38 mouse cellular contexts compared by ENCODE assay signal in the genomic region with DNA sequence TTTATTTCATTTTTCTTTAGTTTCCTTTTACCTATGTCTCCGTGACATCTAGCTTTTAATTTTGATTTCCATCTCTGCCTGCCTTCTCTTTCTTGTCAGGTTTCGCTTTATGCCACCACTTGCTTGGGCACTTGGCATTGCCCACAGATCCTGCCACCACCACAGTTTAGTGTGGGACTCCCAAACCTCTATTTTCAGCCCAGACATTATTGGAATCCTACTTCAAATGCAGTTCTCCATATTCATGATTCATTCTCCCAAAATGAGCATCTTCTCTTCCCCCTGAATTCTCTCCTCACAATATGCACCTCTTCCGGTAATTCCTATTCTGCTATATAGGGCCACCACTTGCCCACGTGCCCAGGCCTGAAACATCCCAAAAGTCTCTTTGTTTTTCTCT. TPM values are rescaled to one million over a fixed set of nuclear protein-coding genes. Genes with fewer than 3 reads are reported as not detected.
"Had no signal": no experiment of that assay in that cellular context is flagged by ENCODE, and none has a peak within 500 bp of the region (broad histone marks: within the 10 kb centered on the region; RNA-seq: fewer than 3 reads in every experiment).

No protein-coding gene starts in this region.

- H3K9ac ChIP-seq: limb, embryonic 12.5 days; limb, embryonic 13.5 days; limb, embryonic 15.5 days; liver, embryonic 12.5 days; liver, embryonic 13.5 days; liver, embryonic 14.5 days; liver, embryonic 15.5 days; liver, postnatal 0 days; lung, embryonic 14.5 days; lung, embryonic 15.5 days; midbrain, embryonic 12.5 days; midbrain, embryonic 13.5 days; midbrain, embryonic 15.5 days; neural tube, embryonic 12.5 days; neural tube, embryonic 13.5 days had no signal

- H3K4me2 ChIP-seq: limb, embryonic 12.5 days; limb, embryonic 13.5 days; limb, embryonic 15.5 days; liver, embryonic 11.5 days; liver, embryonic 12.5 days; liver, embryonic 13.5 days; liver, embryonic 15.5 days; lung, embryonic 14.5 days; lung, embryonic 15.5 days; midbrain, embryonic 11.5 days; midbrain, embryonic 12.5 days; midbrain, embryonic 13.5 days; midbrain, embryonic 15.5 days; neural tube, embryonic 12.5 days; neural tube, embryonic 13.5 days had no signal

- H3K27ac ChIP-seq: limb, embryonic 10.5 days; limb, embryonic 12.5 days; limb, embryonic 13.5 days; limb, embryonic 15.5 days; liver, embryonic 12.5 days; liver, embryonic 13.5 days; liver, embryonic 14.5 days; liver, embryonic 15.5 days; lung, embryonic 15.5 days; macrophage; midbrain, embryonic 10.5 days; midbrain, embryonic 12.5 days; midbrain, embryonic 13.5 days; midbrain, embryonic 15.5 days; neural tube, embryonic 12.5 days; neural tube, embryonic 13.5 days had no signal

- H3K36me3 ChIP-seq: limb, embryonic 10.5 days; limb, embryonic 12.5 days; limb, embryonic 13.5 days; limb, embryonic 15.5 days; liver, embryonic 12.5 days; liver, embryonic 13.5 days; liver, embryonic 15.5 days; lung, embryonic 15.5 days; midbrain, embryonic 10.5 days; midbrain, embryonic 12.5 days; midbrain, embryonic 13.5 days; midbrain, embryonic 15.5 days; neural tube, embryonic 12.5 days; neural tube, embryonic 13.5 days had no signal

- H3K4me1 ChIP-seq: limb, embryonic 12.5 days; limb, embryonic 13.5 days; limb, embryonic 15.5 days; liver, embryonic 12.5 days; liver, embryonic 13.5 days; liver, embryonic 15.5 days; lung, embryonic 15.5 days; megakaryocyte, embryonic 14.5 days; midbrain, embryonic 10.5 days; midbrain, embryonic 15.5 days; neural tube, embryonic 12.5 days; neural tube, embryonic 13.5 days had no signal

- H3K27me3 ChIP-seq: limb, embryonic 12.5 days; limb, embryonic 13.5 days; limb, embryonic 15.5 days; liver, embryonic 12.5 days; liver, embryonic 13.5 days; liver, embryonic 15.5 days; lung, embryonic 15.5 days; megakaryocyte, embryonic 14.5 days; midbrain, embryonic 12.5 days; midbrain, embryonic 13.5 days; midbrain, embryonic 15.5 days; neural tube, embryonic 12.5 days; neural tube, embryonic 13.5 days had no signal

- ATAC-seq: liver, embryonic 12.5 days; liver, postnatal 0 days; lung, postnatal 0 days; midbrain, embryonic 13.5 days; midbrain, embryonic 15.5 days; midbrain, embryonic 16.5 days had no signal

- DNase-seq: left cerebral cortex, postnatal 4 days; liver; liver, embryonic 13.5 days; liver, postnatal 0 days; lung, adult 18-20 months; lung, adult 2 months; lung, embryonic 14.5 days; lung, postnatal 10 days; lung, postnatal 14 days; lung, postnatal 36 days; lung, postnatal 4 days; midbrain, embryonic 14.5 days had no signal

- H3K9me3 ChIP-seq: limb, embryonic 10.5 days; limb, embryonic 12.5 days; limb, embryonic 13.5 days; limb, embryonic 15.5 days; liver, embryonic 12.5 days; liver, embryonic 13.5 days; liver, embryonic 15.5 days; lung, embryonic 15.5 days; midbrain, embryonic 10.5 days; midbrain, embryonic 12.5 days; midbrain, embryonic 13.5 days; midbrain, embryonic 15.5 days; neural tube, embryonic 12.5 days; neural tube, embryonic 13.5 days had no signal

- H3K4me3 ChIP-seq: limb, embryonic 10.5 days; limb, embryonic 12.5 days; limb, embryonic 13.5 days; limb, embryonic 15.5 days; liver, embryonic 12.5 days; liver, embryonic 13.5 days; liver, embryonic 15.5 days; lung, embryonic 15.5 days; megakaryocyte, embryonic 14.5 days; midbrain, embryonic 10.5 days; midbrain, embryonic 12.5 days; midbrain, embryonic 13.5 days; midbrain, embryonic 15.5 days; myocyte; neural tube, embryonic 12.5 days; neural tube, embryonic 13.5 days had no signal

RNA-seq across cellular contexts. Expression of gene Gap43, which starts 17.6 kb away (rescaled TPM):
- total RNA-seq: liver, adult 2 months; megakaryocyte progenitor cell, adult 5-6 weeks; megakaryocyte, adult 5-6 weeks; megakaryocyte-erythroid progenitor cell, adult 5-6 weeks; monocyte, adult 5-6 weeks had no signal
- polyA plus RNA-seq: liver, adult 2 months; macrophage had no signal
